Mouse (Mus musculus) ovary, postnatal 10 days (tissue): ENCODE measurements around the gene Trappc6a.

Experiments used
- DNase-seq: peaks from one replicate; pipeline ENCODE4 v3.0.0; 2022; ENCODE audit warnings: low spot score

Trappc6a gene

DNA sequence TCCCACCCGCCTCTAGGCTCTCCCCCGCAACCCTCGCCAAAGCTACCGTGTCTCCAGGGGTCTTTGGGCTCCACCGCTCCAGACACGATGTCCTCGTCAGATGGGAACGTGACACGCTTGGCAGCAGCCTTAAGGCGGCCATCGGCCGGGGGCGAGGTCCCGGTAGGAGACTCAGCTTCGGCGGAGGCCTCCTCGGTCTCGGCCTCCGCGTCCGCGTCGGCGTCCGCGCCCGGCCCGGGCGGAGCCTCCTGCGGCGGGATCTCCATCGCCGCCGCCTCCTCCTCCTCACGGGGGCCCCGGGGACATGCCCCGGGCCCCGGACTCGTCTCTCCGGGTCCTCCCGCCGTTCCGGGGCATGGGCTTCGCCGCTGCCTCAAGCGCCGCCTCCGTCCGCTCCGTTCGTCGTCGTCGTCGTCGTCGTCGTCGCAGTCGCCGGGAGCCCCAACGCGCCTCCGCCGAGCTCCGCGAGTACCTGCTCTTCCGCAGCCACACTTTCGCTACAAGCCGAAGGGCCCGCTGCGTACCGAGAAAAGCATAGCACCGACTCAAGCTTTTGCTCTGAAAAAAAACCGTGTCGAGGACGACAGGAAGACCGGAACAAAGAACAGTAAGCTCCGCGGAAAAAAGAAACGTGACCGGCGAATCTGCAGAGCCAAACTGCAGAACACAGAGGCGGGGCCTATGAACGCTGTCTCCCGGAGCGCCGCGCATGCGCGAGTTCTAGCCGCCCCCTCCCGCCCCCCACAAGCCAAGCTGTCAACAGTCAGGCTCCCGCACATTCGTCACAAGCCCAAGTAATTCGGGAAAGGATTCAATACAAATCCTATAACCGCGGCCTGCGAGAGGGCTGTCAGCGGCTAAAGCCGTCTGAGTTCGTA, 53.8 kb downstream of the Trappc6a start:
- peak; percentile 81 for DNase-seq

- no peak for DNase-seq
Measured at GRCm38 (mm10) chr7:19562643-19563410, 54.6 kb downstream of the Trappc6a start, which contains the start of gene Ppp1r37. Gene Ppp1r37 (minus strand): TSS chr7:19563076.

- DNase-seq = no peak
Measured at GRCm38 (mm10) chr7:19563884-19564283, 55.7 kb downstream of the Trappc6a start.

- no peak for DNase-seq
Measured at GRCm38 (mm10) chr7:19564455-19564854, 56.3 kb downstream of the Trappc6a start.
